Mouse (Mus musculus): ENCODE data around the gene Akr1c19.

- TF ChIP-seq POLR2A (IDR thresholded peaks at IDR 0.05; ENCODE audit: borderline replicate concordance, extremely low read depth, low read depth, low read length) (no peak), CTCF (IDR thresholded peaks at IDR 0.05; ENCODE audit: insufficient read depth, low read length) (no peak)
Measured at GRCm38 (mm10) chr13:4192511-4192910, 36.0 kb upstream of the Akr1c19 start.
